Mouse (Mus musculus) limb, embryonic 12.5 days (tissue): ENCODE measurements around the gene Ing5. TPM values are rescaled to one million over a fixed set of nuclear protein-coding genes. Genes with fewer than 3 reads are reported as not detected.

Experiments
- ATAC-seq: fragments of 200-750 bp; cut with Nextera tagmentation; 2 replicates; pipeline ENCODE4 v1.8.0; 2017; ENCODE audit warnings: low read depth, moderate TSS enrichment; ENCODE audit not compliant: insufficient number of reproducible peaks, insufficient read depth, low FRiP score, low TSS enrichment
- H3K27ac ChIP-seq: fragments of 300-500 bp; sonication (generic); 2 replicates; pipeline ENCODE4 v1.5.1; 2016; ENCODE audit warnings: mild to moderate bottlenecking, moderate library complexity
- H3K27me3 ChIP-seq: fragments of 300-500 bp; sonication (generic); 2 replicates; pipeline ENCODE4 v1.6.1; 2016; ENCODE audit warnings: mild to moderate bottlenecking, moderate library complexity
- H3K36me3 ChIP-seq: fragments of 300-500 bp; sonication (generic); 2 replicates; pipeline ENCODE4 v1.6.1; 2016; ENCODE audit warnings: mild to moderate bottlenecking, moderate library complexity
- H3K4me1 ChIP-seq: fragments of 300-500 bp; sonication (generic); replicated peaks from 2 replicates; pipeline ENCODE4 v1.6.1; 2016
- H3K4me2 ChIP-seq: fragments of 300-500 bp; sonication (generic); 2 replicates; pipeline ENCODE4 v1.6.1; 2016; ENCODE audit warnings: mild to moderate bottlenecking, moderate library complexity
- H3K4me3 ChIP-seq: fragments of 300-500 bp; sonication (generic); replicated peaks from 2 replicates; pipeline ENCODE4 v1.5.1; 2016; ENCODE audit warnings: mild to moderate bottlenecking
- H3K9ac ChIP-seq: fragments of 300-500 bp; sonication (generic); replicated peaks from 2 replicates; pipeline ENCODE4 v1.6.1; 2016; ENCODE audit warnings: mild to moderate bottlenecking, moderate library complexity
- H3K9me3 ChIP-seq: fragments of 300-500 bp; sonication (generic); 2 replicates; pipeline ENCODE4 v1.6.1; 2016; ENCODE audit warnings: mild to moderate bottlenecking, moderate library complexity
- WGBS: fragments of 180-500 bp; shearing (Covaris S2); methylation state at CpG from one replicate; pipeline ENCODE4 v1.1.7; 2016; 5-methylcytosine and 5-hydroxymethylcytosine counted together
- polyA plus RNA-seq: library from polyadenylated mRNA; unstranded; fragments of >200 nt; fragmentation: Nextera tagmentation; extraction: Ambion mirVana; gene quantifications from 2 replicates; pipeline ENCODE4 v1.2.1, GENCODE M21; 2016

Gene Ing5
- polyA plus RNA-seq, 1 experiment from 2014 or later, result 16.8 TPM

DNA sequence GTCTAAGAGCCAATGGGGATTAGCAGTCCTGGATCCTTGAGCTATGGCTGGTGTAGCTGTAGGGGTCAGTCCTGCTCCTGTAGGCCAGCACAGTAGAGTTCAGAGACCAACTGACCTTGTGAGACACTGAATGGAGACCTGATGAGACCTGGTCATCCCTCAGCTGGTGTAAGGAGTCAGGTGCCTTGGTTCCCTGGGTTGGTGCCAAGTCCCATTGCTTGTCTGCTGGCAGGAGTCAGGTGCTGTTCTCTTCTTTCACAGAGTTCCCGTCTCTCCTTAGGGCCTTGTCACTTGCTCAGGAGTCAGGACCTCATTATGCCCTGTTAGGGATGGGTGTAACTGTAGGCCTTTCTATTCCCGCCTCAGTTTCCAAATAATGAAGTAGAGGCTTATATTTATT is 16.9 kb upstream of the Ing5 start:
- H3K36me3 ChIP-seq, result peaks cover 94% of the 10 kb centered on the region
- H3K4me1 ChIP-seq, result no peaks in the 10 kb centered on the region
- H3K27me3 ChIP-seq, result no peaks in the 10 kb centered on the region
- no peak overlapping the region for H3K9ac ChIP-seq
- no peak overlapping the region for H3K4me3 ChIP-seq
- no peak overlapping the region for H3K4me2 ChIP-seq
- H3K27ac ChIP-seq, result no peak overlapping the region
- ATAC-seq, result no peak
- H3K9me3 ChIP-seq, result peaks cover 8% of the 10 kb centered on the region; the same call in 1 of the 2 replicates
- 93% methylated on average over 2 of the region's 2 CpGs for WGBS

DNA sequence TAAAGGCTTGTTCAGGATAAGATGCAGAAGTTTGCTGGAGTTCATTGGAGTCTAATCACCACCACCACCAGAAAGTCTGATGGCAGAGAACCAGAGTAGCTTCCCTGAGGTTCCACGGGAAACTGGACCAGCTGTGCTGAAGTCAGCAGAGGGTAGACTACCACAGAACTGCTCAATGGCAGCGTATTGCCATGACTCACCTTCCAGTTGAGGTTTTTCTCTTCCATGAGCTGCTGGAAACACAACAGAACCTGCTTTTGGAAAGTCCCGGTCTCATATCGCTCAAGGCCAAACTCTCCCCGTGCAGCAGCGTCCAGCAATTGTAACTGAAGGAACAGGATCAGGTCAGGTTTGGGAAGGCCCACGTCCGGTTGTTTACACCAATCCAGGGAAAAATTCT is 9.2 kb upstream of the Ing5 start:
- Histone ChIP-seq H3K4me1 (no peaks in the 10 kb centered on the region), H3K36me3 (peaks cover 93% of the 10 kb centered on the region), H3K9ac (no peak overlapping the region), H3K4me2 (no peak overlapping the region), H3K27me3 (no peaks in the 10 kb centered on the region), H3K9me3 (peaks cover 8% of the 10 kb centered on the region; the same call in 1 of the 2 replicates), H3K27ac (no peak overlapping the region), H3K4me3 (no peak overlapping the region)
- 91% methylated on average over 8 of the region's 8 CpGs for WGBS
- ATAC-seq, result no peak

DNA sequence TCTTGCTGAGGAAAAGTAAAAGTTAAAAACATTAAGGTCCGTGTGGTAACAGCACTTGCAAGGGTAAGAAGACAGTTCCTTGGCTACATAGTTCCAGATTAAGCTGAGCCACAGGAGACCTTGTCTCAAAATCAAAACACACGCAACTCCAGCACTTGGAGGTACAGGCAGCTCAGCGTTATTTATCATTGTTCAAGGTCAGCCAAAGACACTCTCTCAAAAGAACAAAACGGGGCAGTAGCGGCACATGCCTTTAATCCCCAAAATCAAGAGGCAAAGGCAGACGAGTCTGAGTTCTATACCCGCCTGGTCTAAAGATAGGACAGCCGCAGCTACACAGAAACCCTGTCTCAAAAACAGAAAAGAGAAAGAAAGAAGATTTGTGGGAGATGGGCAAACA is 7.9 kb upstream of the Ing5 start:
- no peak overlapping the region for H3K4me3 ChIP-seq
- no peak overlapping the region for H3K4me2 ChIP-seq
- no peak overlapping the region for H3K9ac ChIP-seq
- H3K27ac ChIP-seq, result no peak overlapping the region
- ATAC-seq, result no peak
- no peaks in the 10 kb centered on the region for H3K4me1 ChIP-seq
- no peaks in the 10 kb centered on the region for H3K27me3 ChIP-seq
- H3K36me3 ChIP-seq, result peaks cover 86% of the 10 kb centered on the region
- peaks cover 7% of the 10 kb centered on the region; the same call in 1 of the 2 replicates for H3K9me3 ChIP-seq
- WGBS, result 93% methylated on average over 8 of the region's 8 CpGs

GRCm38 (mm10) chr1:93800670-93801503 is 2.9 kb upstream of the Ing5 start:
- Histone ChIP-seq H3K4me2 (peak overlapping the region; percentile 83), H3K27ac (peak overlapping the region; percentile 91), H3K4me1 (peaks cover 29% of the 10 kb centered on the region), H3K9ac (peak overlapping the region; percentile 78), H3K36me3 (peaks cover 38% of the 10 kb centered on the region), H3K27me3 (no peaks in the 10 kb centered on the region), H3K4me3 (peak overlapping the region; percentile 81), H3K9me3 (no peaks in the 10 kb centered on the region)
- no peak for ATAC-seq
- WGBS, result 75% methylated on average over 21 of the region's 21 CpGs

GRCm38 (mm10) chr1:93801741-93802238 is 2.0 kb upstream of the Ing5 start, which contains the start of gene Dtymk:
TSS of gene Dtymk (minus strand) at chr1:93801934.
- H3K27me3 ChIP-seq, result no peaks in the 10 kb centered on the region
- peak within 1 kb of the TSS; percentile 83 for H3K4me2 ChIP-seq
- no peaks in the 10 kb centered on the region for H3K9me3 ChIP-seq
- H3K9ac ChIP-seq, result peak within 1 kb of the TSS; percentile 78
- H3K4me3 ChIP-seq, result peak within 1 kb of the TSS; percentile 81
- H3K4me1 ChIP-seq, result peaks cover 29% of the 10 kb centered on the region
- H3K27ac ChIP-seq, result peak within 1 kb of the TSS; percentile 91
- ATAC-seq, result peak; percentile 45
- under 1% methylated on average over 42 of the region's 42 CpGs for WGBS
- H3K36me3 ChIP-seq, result peaks cover 42% of the 10 kb centered on the region

DNA sequence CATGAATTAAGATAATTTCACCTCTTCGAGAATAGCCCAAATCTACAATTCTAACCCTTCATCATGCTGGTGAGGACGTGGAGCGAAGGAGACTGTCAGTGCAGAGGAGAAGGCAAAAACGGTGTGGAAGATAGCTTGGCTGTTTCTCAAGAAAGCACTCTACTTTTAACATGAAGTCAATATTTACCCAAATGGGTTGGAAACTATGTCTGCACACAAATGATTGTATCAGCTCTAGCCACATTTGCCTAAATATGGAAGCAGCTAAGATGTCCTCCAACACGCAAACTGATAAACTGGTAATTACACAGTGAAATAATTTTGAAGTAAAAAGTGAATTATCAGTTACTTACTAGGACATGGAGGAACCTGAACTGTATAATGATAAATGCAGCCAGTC is 994 bp upstream of the Ing5 start:
- WGBS, result 86% methylated on average over 5 of the region's 5 CpGs
- Histone ChIP-seq H3K9me3 (no peaks in the 10 kb centered on the region), H3K36me3 (peaks cover 41% of the 10 kb centered on the region), H3K4me2 (peak overlapping the region; percentile 83), H3K27me3 (no peaks in the 10 kb centered on the region), H3K4me1 (peaks cover 29% of the 10 kb centered on the region), H3K4me3 (peak overlapping the region; percentile 81), H3K27ac (peak overlapping the region; percentile 97; the same call in 1 of the 2 replicates), H3K9ac (no peak overlapping the region)
- ATAC-seq, result no peak

- Histone ChIP-seq H3K36me3 (peaks cover 39% of the 10 kb centered on the region), H3K9me3 (no peaks in the 10 kb centered on the region), H3K4me3 (peak overlapping the region; percentile 73), H3K4me1 (peaks cover 29% of the 10 kb centered on the region), H3K4me2 (peak overlapping the region; percentile 83), H3K27me3 (no peaks in the 10 kb centered on the region), H3K9ac (peak overlapping the region; percentile 80; the same call in 1 of the 2 replicates), H3K27ac (no peak overlapping the region)
- ATAC-seq, result no peak
- 86% methylated on average over 4 of the region's 4 CpGs for WGBS
Observed at GRCm38 (mm10) chr1:93804818-93805217, 1.1 kb downstream of the Ing5 start.

DNA sequence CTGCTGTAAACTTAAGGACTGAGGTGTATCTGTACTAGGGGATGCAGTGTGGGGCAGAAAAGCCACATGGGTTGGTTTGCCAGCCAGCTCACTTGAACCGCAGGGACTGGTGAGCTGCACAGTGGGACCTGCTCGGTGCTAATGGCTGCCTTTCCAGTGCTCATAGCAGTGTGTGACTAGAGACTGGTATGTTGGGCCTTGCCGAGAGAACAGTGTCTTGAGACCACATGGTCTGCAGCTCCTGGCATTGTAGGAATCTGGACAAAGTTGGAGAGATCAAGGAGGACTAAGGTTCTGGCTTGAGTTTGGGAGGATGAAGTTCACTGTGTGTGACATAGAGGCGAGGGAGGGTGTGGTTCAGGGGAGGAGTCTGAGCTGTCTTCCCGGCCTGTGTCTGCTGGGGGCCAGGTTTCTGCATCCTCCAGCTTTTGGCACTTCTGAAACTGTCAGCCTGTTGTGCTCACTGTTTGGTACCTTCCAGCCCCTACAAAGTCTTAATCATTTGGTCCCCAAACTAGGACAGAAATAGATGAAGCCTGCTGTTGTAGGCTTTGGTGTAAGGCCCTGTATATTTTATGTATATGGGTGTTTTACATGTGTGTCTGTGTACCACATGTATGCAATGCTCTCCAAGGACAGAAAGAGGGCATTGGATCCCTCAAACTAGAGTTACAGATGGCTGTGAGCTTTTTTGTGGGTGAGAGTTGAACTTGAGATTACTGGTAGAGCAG is 1.6 kb downstream of the Ing5 start:
- Histone ChIP-seq H3K4me1 (peaks cover 29% of the 10 kb centered on the region), H3K27me3 (no peaks in the 10 kb centered on the region), H3K4me3 (no peak overlapping the region), H3K27ac (no peak overlapping the region), H3K9ac (no peak overlapping the region), H3K9me3 (no peaks in the 10 kb centered on the region), H3K36me3 (peaks cover 40% of the 10 kb centered on the region), H3K4me2 (peak overlapping the region; percentile 83; the same call in 1 of the 2 replicates)
- WGBS, result 74% methylated on average over 5 of the region's 5 CpGs
- ATAC-seq, result no peak

- H3K4me3 ChIP-seq, result no peak overlapping the region
- no peak for ATAC-seq
- no peak overlapping the region for H3K4me2 ChIP-seq
- H3K9ac ChIP-seq, result no peak overlapping the region
- H3K4me1 ChIP-seq, result peaks cover 15% of the 10 kb centered on the region
- no peaks in the 10 kb centered on the region for H3K9me3 ChIP-seq
- 90% methylated on average over 4 of the region's 4 CpGs for WGBS
- H3K36me3 ChIP-seq, result peaks cover 75% of the 10 kb centered on the region
- no peak overlapping the region for H3K27ac ChIP-seq
- H3K27me3 ChIP-seq, result no peaks in the 10 kb centered on the region
Observed at GRCm38 (mm10) chr1:93808871-93809270, 5.1 kb downstream of the Ing5 start.

DNA sequence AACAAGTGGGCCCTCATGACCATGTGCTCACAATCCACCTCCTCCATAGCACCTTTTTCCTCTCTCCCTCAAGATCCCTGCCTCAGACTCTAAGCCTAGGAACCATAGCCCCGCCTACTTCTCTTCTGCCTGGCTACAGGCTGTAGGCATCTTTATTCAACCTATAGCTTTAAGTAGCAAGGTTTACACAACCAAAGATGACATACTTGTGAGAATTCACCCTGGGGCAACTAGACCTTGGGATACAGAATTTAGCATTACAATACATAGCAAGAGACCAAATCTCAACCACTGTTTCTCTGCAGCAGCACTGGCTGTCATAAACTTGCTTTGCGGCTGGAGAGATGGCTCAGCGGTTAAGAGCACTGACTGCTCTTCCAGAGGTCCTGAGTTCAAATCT is 6.2 kb downstream of the Ing5 start:
- no peak for ATAC-seq
- WGBS, result 96% methylated on average over 3 of the region's 3 CpGs
- Histone ChIP-seq H3K9ac (no peak overlapping the region), H3K9me3 (no peaks in the 10 kb centered on the region), H3K27ac (no peak overlapping the region), H3K4me1 (peaks cover 7% of the 10 kb centered on the region; the same call in 1 of the 2 replicates), H3K4me2 (no peak overlapping the region), H3K4me3 (no peak overlapping the region), H3K27me3 (no peaks in the 10 kb centered on the region), H3K36me3 (peaks cover 86% of the 10 kb centered on the region)

- no peak for ATAC-seq
- H3K9ac ChIP-seq, result no peak overlapping the region
- peaks cover 94% of the 10 kb centered on the region for H3K36me3 ChIP-seq
- no peak overlapping the region for H3K27ac ChIP-seq
- H3K27me3 ChIP-seq, result no peaks in the 10 kb centered on the region
- H3K4me1 ChIP-seq, result no peaks in the 10 kb centered on the region
- 94% methylated on average over 8 of the region's 8 CpGs for WGBS
- no peak overlapping the region for H3K4me3 ChIP-seq
- no peaks in the 10 kb centered on the region for H3K9me3 ChIP-seq
- no peak overlapping the region for H3K4me2 ChIP-seq
Observed at GRCm38 (mm10) chr1:93811495-93812039, 7.8 kb downstream of the Ing5 start.
